Mouse (Mus musculus): Measurements from ENCODE around the gene Arf1.

Gene Arf1

GRCm38 (mm10) chr11:59228122-59228953, at the start of gene Arf1:
Gene Arf1 (minus strand): TSS chr11:59228270.
- DNase-seq (ENCODE audit: low spot score), result peak; percentile 95

GRCm38 (mm10) chr11:59276877-59277276, 48.8 kb upstream of the Arf1 start:
- no peak for DNase-seq (ENCODE audit: low spot score)

GRCm38 (mm10) chr11:59274184-59274583, 46.1 kb upstream of the Arf1 start:
- DNase-seq (ENCODE audit: low spot score), result no peak

- no peak for DNase-seq (ENCODE audit: low spot score)
These were observed 38.7 kb upstream of the Arf1 start for GRCm38 (mm10) chr11:59266727-59267126.

DNA sequence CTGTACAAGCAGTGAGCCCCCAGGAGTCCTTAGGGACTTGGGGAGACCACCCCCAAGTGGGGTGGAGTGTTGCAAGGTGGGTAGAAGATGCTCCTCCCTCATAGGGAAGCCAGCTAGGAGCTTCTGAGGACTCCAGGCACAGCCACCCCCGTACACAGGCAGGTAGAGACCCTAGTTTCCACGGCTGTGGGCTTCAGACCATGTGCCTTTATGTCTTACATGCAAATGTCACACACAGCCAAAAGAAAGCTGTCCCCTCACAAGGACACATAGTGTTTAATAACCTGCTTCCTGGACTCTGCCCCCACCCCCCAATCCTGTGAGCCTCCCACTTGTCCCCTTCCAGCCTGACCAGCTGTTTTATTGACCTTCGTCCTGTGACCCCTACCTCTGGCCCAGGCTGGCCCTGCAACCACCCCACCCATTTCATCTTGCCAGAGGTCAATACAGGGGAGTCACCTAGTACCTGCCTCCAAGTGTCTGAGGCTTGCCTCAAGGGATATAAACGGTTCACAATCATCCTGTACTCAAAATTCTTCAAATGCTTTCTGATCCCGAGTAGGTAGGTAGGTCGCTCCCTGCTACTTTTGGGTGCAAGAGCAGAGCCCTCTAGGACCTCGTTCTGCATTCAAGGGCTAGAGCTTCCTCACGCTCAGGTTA, 37.2 kb upstream of the Arf1 start:
- DNase-seq (ENCODE audit: low spot score), result no peak

GRCm38 (mm10) chr11:59264593-59264992, 36.5 kb upstream of the Arf1 start:
- DNase-seq (ENCODE audit: low spot score), result no peak

DNA sequence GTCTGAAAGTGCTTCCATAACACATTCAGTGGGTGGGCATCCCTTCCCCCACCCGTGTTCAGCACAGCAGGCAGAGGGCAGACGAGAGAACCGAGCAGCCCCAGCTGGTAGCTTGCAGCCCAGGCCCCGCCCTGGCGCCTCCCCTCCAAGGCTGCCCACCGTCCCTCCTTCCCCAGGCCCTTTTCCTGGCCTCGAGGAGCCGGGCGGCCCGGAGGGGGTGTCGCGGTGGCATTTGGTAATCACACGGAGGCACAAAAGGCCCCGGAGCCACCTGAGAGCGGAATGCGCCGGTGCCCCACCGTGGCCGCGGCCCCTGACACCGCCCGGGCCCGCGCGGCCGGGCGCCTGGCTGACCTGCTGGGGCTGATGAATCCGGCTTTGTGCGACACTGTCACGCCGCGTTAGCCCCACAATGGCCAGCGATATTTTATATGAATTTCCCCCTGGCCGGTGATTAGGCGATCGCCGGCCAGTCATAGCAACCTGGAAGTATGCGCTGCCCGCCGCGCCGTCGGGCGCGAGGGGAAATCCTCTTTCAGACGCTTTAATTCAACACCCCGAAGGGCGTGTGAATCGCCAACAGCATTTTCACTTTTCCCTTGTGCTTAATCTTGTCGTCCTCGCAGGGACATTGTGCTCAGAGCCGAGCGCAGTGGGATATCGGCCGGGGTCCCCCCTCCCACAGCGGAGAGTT, 35.9 kb upstream of the Arf1 start:
- no peak for DNase-seq (ENCODE audit: low spot score)

GRCm38 (mm10) chr11:59262308-59262707, 34.2 kb upstream of the Arf1 start:
- DNase-seq (ENCODE audit: low spot score), result no peak

- peak; percentile 56 for DNase-seq (ENCODE audit: low spot score)
These were observed 32.8 kb upstream of the Arf1 start for GRCm38 (mm10) chr11:59260706-59261493.

- DNase-seq (ENCODE audit: low spot score), result no peak
These were observed 31.6 kb upstream of the Arf1 start for GRCm38 (mm10) chr11:59259647-59260046.

DNA sequence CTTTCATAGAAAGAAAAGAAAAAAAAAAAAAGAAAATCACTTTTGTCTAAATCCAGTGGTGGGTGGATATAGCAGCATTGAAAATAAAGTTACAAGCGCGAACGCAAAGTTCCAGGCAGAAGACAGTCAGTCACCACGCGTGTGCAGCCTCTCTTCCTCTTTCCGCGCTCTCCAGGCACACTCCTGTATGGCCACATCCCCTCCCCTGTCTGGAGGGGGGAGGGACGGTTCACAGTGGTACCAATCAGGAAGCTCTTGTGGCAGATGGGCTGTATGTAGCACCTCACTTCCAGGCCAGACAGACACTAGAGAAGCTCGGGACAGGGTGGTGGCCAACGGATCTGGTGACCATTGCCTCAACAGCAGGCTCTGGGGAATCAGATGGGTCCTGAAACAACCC, 20.0 kb upstream of the Arf1 start:
- no peak for DNase-seq (ENCODE audit: low spot score)

GRCm38 (mm10) chr11:59243856-59244255, 15.8 kb upstream of the Arf1 start:
- DNase-seq (ENCODE audit: low spot score), result no peak

- DNase-seq (ENCODE audit: low spot score), result no peak
These were observed 13.8 kb upstream of the Arf1 start for GRCm38 (mm10) chr11:59241841-59242240.

DNA sequence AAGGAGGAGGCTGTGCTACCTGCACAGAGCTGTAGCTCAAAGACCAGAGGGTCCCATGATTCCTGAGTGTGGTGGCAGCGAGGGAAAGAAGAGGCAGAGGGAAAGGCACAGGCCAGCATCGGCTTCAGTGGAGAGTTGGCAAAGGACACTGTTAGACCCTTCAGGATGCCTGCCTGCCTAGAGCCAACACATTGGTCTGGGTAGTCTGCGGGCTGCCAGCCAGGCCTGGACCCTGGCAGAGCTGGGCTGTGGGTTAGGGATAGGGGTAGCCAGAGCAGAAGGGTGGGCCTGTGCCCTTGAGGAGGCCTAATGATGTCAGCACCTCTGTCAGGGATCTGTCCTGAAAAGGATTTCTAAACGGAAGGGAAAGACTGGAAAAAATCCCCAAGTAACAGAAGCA, 11.7 kb upstream of the Arf1 start:
- DNase-seq (ENCODE audit: low spot score), result no peak

GRCm38 (mm10) chr11:59239428-59239785, 11.3 kb upstream of the Arf1 start:
- no peak for DNase-seq (ENCODE audit: low spot score)

DNA sequence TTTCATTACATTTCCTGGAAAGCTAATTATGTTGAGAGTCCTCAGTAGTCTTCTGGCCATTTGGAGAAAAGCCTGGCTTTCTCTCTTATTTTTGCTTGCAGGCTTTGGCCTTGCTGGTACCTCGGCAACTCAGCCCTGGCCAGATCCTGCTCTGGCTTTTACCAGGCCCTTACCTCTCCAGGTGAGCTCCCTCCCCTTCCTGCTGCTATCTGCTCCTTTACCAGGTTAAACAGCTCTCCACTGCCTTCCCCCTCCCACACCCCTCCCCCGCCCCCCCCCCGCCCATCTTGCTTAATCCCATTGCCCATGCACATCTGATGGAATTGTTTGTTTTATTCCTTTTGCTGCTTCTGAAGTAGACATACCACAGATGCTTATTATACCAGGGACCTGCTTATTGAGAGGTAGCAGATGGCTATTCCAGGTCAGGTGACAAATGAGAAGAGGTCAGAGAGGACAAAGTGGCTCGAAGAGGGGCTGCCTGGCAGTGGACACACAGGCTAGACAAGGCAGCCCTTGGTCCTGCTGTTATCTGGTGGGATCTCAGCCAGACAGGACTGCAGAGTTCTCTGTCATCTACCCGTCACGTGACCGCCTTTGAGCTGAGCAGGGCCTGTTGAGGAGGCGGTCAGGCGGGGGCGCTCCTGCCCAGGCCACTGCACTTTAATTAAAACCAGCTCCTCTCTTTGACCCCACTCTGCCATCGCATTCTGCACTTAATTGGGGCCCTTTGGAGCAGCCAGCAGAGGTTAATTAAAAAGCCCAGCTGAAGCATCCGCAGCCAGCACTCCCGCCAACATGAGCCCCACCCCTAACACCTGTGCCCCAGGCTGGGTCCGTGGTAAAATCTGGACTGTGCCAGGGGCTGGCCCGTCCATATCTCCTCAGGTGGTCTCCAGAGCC, 10.7 kb upstream of the Arf1 start:
- DNase-seq (ENCODE audit: low spot score), result no peak

GRCm38 (mm10) chr11:59232797-59233196, 4.7 kb upstream of the Arf1 start:
- DNase-seq (ENCODE audit: low spot score), result no peak

GRCm38 (mm10) chr11:59230144-59230760, 2.2 kb upstream of the Arf1 start:
- DNase-seq (ENCODE audit: low spot score), result peak; percentile 62

DNA sequence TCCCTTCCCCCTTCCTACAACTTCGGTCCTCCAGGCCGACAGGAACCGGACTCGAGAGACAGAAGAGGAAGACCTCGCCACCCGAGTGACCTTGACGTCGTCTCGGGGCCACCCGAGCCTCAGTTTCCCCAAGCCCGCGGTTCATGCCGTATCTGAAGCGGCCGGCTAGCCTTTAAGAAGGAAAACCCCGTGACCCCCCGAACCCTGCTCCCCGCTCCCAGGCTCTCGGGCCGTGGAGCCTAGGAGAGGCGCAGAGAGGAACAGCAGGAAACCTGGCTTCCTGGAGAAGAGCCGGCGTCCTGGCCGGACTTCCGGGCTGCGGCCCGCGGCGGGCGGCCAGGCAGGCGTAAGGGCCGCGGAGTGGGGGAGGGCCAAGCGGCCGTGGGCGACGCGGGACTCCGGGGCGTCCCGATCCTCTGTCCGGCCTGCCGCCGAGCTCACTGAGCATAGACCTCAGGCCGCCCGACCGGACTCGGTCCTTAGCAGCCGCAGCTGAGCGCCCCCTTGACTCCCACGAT, 407 bp downstream of the Arf1 start:
- no peak for DNase-seq (ENCODE audit: low spot score)

- DNase-seq (ENCODE audit: low spot score), result peak; percentile 13
These were observed 1.1 kb downstream of the Arf1 start for GRCm38 (mm10) chr11:59226787-59227603.

All from spleen, adult 12 weeks (tissue).